Mouse (Mus musculus) CH12.LX (cell line): ENCODE data around the gene Pde5a. TPM values are rescaled to one million over a fixed set of nuclear protein-coding genes. Genes with fewer than 3 reads are reported as not detected.

Source experiments
- DNase-seq: peaks from one replicate; pipeline ENCODE4 v3.0.0-alpha.2; 2013; ENCODE audit errors: extremely low read depth
- H3K27ac ChIP-seq: 2 replicates; pipeline ENCODE4 v1.5.1; 2012; ENCODE audit warnings: low read depth, mild to moderate bottlenecking, control low read depth, moderate library complexity; ENCODE audit not compliant: insufficient read depth
- H3K27me3 ChIP-seq: replicated peaks from 2 replicates; pipeline ENCODE3; 2012; ENCODE audit warnings: inconsistent platforms
- H3K36me3 ChIP-seq, 2 experiments: replicated peaks in 1 of 2; 2 replicates each; pipeline versions ENCODE3 to v1.6.1; 2012; ENCODE audit warnings: inconsistent platforms in 1 of 2, low read length in 1 of 2, mild to moderate bottlenecking in 1 of 2, mixed read lengths in 1 of 2, moderate library complexity in 1 of 2; ENCODE audit not compliant: control insufficient read depth in 1 of 2, insufficient read depth in 1 of 2
- H3K4me1 ChIP-seq, 2 experiments: 2 replicates each; pipeline ENCODE4 v1.6.1; 2012; ENCODE audit warnings: inconsistent platforms in 1 of 2, moderate library complexity in 1 of 2; ENCODE audit not compliant: insufficient read depth in 2 of 2, control insufficient read depth in 1 of 2
- H3K4me2 ChIP-seq: 2 replicates; pipeline ENCODE4 v1.6.1; 2012; ENCODE audit warnings: low read depth, mild to moderate bottlenecking, control low read depth; ENCODE audit not compliant: poor library complexity, insufficient read depth, severe bottlenecking
- H3K4me3 ChIP-seq, 3 experiments: fragments of 150-350 bp in 1 of 3; sonication (generic) in 1 of 3; replicated peaks in 1 of 3; 2 replicates each; pipeline versions ENCODE3 to v1.5.1; 2011 to 2012; ENCODE audit warnings: low read depth in 2 of 3, low read length in 2 of 3, mild to moderate bottlenecking in 2 of 3, moderate library complexity in 2 of 3, control low read depth in 1 of 3, improper control_type of control experiment in 1 of 3, inconsistent platforms in 1 of 3, mixed read lengths in 1 of 3; ENCODE audit not compliant: poor library complexity in 1 of 3
- H3K79me2 ChIP-seq: replicated peaks from 2 replicates; pipeline ENCODE4 v1.6.1; 2012; ENCODE audit warnings: mild to moderate bottlenecking, moderate library complexity; ENCODE audit not compliant: control insufficient read depth, poor library complexity, insufficient read depth, severe bottlenecking; ENCODE audit errors: extremely low read depth
- H3K9ac ChIP-seq: 2 replicates; pipeline ENCODE4 v1.6.1; 2012; ENCODE audit warnings: low read depth, mild to moderate bottlenecking, control low read depth, moderate library complexity; ENCODE audit not compliant: insufficient read depth
- H3K9me3 ChIP-seq: replicated peaks from 2 replicates; pipeline ENCODE3; 2012; ENCODE audit warnings: low read length, inconsistent platforms, mixed read lengths
- E2F4 ChIP-seq: IDR thresholded peaks from 2 replicates; pipeline ENCODE4 v1.6.1; 2011; ENCODE audit warnings: low read depth, low read length, improper control_type of control experiment; ENCODE audit not compliant: insufficient replicate concordance
- EP300 ChIP-seq: IDR thresholded peaks from 2 replicates; pipeline ENCODE4 v1.6.1; 2011; ENCODE audit warnings: low read length, improper control_type of control experiment
- ETS1 ChIP-seq: conservative IDR thresholded peaks from 2 replicates; pipeline ENCODE4 v1.6.1; 2012; ENCODE audit warnings: low read depth, mild to moderate bottlenecking, inconsistent platforms, low read length, improper control_type of control experiment, moderate library complexity
- MAX ChIP-seq: IDR thresholded peaks from 2 replicates; pipeline ENCODE4 v1.6.1; 2011; ENCODE audit warnings: low read length, improper control_type of control experiment
- MEF2A ChIP-seq: IDR thresholded peaks from 2 replicates; pipeline ENCODE4 v1.6.1; 2014; ENCODE audit warnings: low read depth, mild to moderate bottlenecking, inconsistent platforms, low read length, improper control_type of control experiment, borderline replicate concordance
- MXI1 ChIP-seq: IDR thresholded peaks from 2 replicates; pipeline ENCODE4 v1.6.1; 2011; ENCODE audit warnings: mild to moderate bottlenecking, low read depth, low read length, improper control_type of control experiment
- MYC ChIP-seq: IDR thresholded peaks from 2 replicates; pipeline ENCODE4 v1.6.1; 2011; ENCODE audit warnings: low read depth, mild to moderate bottlenecking, improper control_type of control experiment, low read length
- NELFE ChIP-seq: IDR thresholded peaks from 2 replicates; pipeline ENCODE4 v1.6.1; 2011; ENCODE audit warnings: low read depth, low read length, improper control_type of control experiment
- PAX5 ChIP-seq: IDR thresholded peaks from 2 replicates; pipeline ENCODE4 v1.6.1; 2012; ENCODE audit warnings: low read length, inconsistent platforms, mixed read lengths
- POLR2A ChIP-seq: IDR thresholded peaks from 2 replicates; pipeline ENCODE4 v1.6.1; 2011; ENCODE audit warnings: low read depth, mild to moderate bottlenecking, improper control_type of control experiment, low read length
- RAD21 ChIP-seq: IDR thresholded peaks from 2 replicates; pipeline ENCODE4 v1.6.1; 2011; ENCODE audit warnings: low read depth, mild to moderate bottlenecking, low read length, improper control_type of control experiment, moderate library complexity
- RCOR1 ChIP-seq: conservative IDR thresholded peaks from 2 replicates; pipeline ENCODE4 v1.6.1; 2012; ENCODE audit warnings: low read depth, mild to moderate bottlenecking, inconsistent platforms, low read length, improper control_type of control experiment
- SIN3A ChIP-seq: IDR thresholded peaks from 2 replicates; pipeline ENCODE4 v1.6.1; 2012; ENCODE audit warnings: low read length, improper control_type of control experiment, inconsistent platforms
- TCF12 ChIP-seq: IDR thresholded peaks from 2 replicates; pipeline ENCODE4 v1.6.1; 2014; ENCODE audit warnings: low read depth, mild to moderate bottlenecking, inconsistent platforms, low read length, improper control_type of control experiment
- UBTF ChIP-seq: IDR thresholded peaks from 2 replicates; pipeline ENCODE4 v1.6.1; 2012; ENCODE audit warnings: low read depth, mild to moderate bottlenecking, inconsistent platforms, low read length, improper control_type of control experiment, moderate library complexity
- USF1 ChIP-seq: IDR thresholded peaks from 2 replicates; pipeline ENCODE4 v1.6.1; 2014; ENCODE audit warnings: low read depth, mild to moderate bottlenecking, inconsistent platforms, low read length, improper control_type of control experiment
- ZKSCAN1 ChIP-seq: IDR thresholded peaks from 2 replicates; pipeline ENCODE4 v1.6.1; 2012; ENCODE audit warnings: low read depth, inconsistent platforms, low read length, improper control_type of control experiment, borderline replicate concordance
- ZMIZ1 ChIP-seq: IDR thresholded peaks from 2 replicates; pipeline ENCODE4 v1.6.1; 2012; ENCODE audit warnings: low read depth, mild to moderate bottlenecking, inconsistent platforms, low read length, improper control_type of control experiment
- ZNF384 ChIP-seq: IDR thresholded peaks from 2 replicates; pipeline ENCODE4 v1.6.1; 2012; ENCODE audit warnings: low read depth, low read length, improper control_type of control experiment, inconsistent platforms
- dilution Hi-C: fragments of 300-500 bp; cut with MboI; formaldehyde crosslinking; loops from 2 replicates; pipeline ENCODE4 v1.14.3; 2020; ENCODE audit warnings: low sequenced_read_pairs; ENCODE audit not compliant: extremely low pct_unique_long_range_greater_than_20kb, extremely low pct_ligation_motif_present
- in situ Hi-C: fragments of 300-500 bp; cut with MboI; formaldehyde crosslinking; loops from 3 replicates; pipeline ENCODE4 v1.14.3; 2019; ENCODE audit warnings: low sequenced_read_pairs, low pct_ligation_motif_present, low pct_unique_long_range_greater_than_20kb, mixed read lengths
- polyA plus RNA-seq: library from polyadenylated mRNA; unstranded; fragments of >175 nt; gene quantifications from 2 replicates; pipeline ENCODE4 v1.2.1, GENCODE M21; 2012; ENCODE audit warnings: low read depth; ENCODE audit not compliant: insufficient read length
- total RNA-seq, 2 experiments: library from RNA; depleted of rRNA; stranded (reverse); fragments of 300-350 nt in 1 of 2; fragments of >200 nt in 1 of 2; gene quantifications; 2 replicates each; pipeline ENCODE4 v1.2.3; 2012 to 2014

Pde5a gene
- total and polyA plus RNA-seq, 3 experiments: 0.60 to 1.1 (median 1.0) TPM

DNA sequence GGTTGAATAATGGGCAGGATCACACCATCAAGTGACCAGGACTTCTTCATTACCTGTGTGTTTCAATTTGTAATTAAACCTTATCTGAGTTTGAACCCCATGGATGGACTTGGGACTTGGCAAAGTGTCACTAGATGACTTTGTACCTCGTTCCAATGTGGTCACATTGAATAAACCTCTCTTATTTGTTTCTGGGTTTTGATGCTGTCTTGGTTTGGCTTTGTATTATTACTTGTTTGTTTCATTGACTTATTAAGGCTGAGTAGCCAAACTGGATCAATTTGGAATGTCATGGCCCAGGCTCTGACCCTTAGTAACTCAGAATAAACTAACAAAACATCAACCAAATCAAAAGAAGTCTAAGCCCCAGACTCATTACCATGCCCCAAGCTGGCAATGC lies 142.8 kb downstream of the Pde5a start:
- dilution Hi-C loops: no loop called here
- Histone ChIP-seq H3K9me3 (no peaks in the 10 kb centered on the region), H3K27me3 (no peaks in the 10 kb centered on the region), H3K79me2 (no peaks in the 10 kb centered on the region), H3K27ac (no peak overlapping the region)
- no peak for DNase-seq
- TF ChIP-seq MEF2A: no peak
- TF ChIP-seq TCF12: no peak
- TF ChIP-seq RCOR1: no peak
- TF ChIP-seq POLR2A: no peak
- TF ChIP-seq ZKSCAN1: no peak
- no peak for TF ChIP-seq MXI1
- TF ChIP-seq NELFE: no peak
- TF ChIP-seq, all 38 proteins: peak for 0
- Histone ChIP-seq H3K4me3 (no peak overlapping the region), H3K9ac (no peak overlapping the region), H3K4me1 (no peaks in the 10 kb centered on the region), H3K4me2 (no peak overlapping the region), H3K36me3 (no peaks in the 10 kb centered on the region)
- in situ Hi-C loops: no loop called here

DNA sequence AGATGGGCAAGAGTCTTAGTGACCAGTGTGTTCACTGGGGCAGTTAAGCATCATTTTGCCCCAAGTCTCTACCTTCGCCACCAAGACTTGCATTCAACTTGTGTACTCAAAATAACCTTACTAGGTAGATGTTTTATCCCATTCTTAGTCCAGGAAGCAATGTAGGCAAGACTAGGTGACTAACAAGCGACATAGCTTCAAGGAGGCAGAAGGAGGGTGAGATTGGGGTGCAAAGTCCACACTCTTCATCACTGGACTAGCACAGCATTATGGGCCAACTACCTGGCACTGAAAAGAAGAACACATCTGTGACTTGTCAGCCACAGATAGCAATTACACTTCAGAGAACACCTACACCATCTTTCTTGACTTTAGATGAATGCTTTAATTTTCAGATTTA lies 148.1 kb downstream of the Pde5a start:
- in situ Hi-C loops (no loop called here), dilution Hi-C loops (no loop called here)
- H3K4me2 ChIP-seq: no peak overlapping the region
- no peak overlapping the region for H3K9ac ChIP-seq
- H3K9me3 ChIP-seq: no peaks in the 10 kb centered on the region
- H3K4me1 ChIP-seq: no peaks in the 10 kb centered on the region
- no peak overlapping the region for H3K27ac ChIP-seq
- DNase-seq: no peak
- no peak overlapping the region for H3K4me3 ChIP-seq
- H3K36me3 ChIP-seq: no peaks in the 10 kb centered on the region
- no peaks in the 10 kb centered on the region for H3K27me3 ChIP-seq
- no peaks in the 10 kb centered on the region for H3K79me2 ChIP-seq
- TF ChIP-seq PAX5 (no peak), MEF2A (no peak)

DNA sequence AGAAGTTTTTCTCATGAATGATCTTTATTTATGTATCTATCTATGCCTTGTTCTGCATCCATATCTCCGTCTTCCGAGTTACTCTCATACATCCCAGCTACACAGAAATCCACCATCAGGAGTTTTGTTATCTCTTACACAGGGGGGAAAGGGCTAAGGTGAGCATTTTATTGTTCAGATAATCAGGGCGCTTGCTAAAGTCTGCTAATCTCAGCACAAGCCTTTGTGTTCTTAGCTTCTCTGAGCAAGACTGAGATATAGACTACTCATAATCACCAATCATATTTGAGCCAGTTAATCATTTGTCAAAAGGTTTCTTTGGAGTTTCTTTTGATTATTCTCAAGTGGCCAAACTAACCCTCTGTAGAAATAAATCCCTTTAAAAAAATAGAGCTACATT lies 148.8 kb downstream of the Pde5a start:
- H3K36me3 ChIP-seq: no peaks in the 10 kb centered on the region
- TF ChIP-seq ZMIZ1 (no peak), EP300 (no peak), ETS1 (no peak), MAX (no peak), E2F4 (no peak), RAD21 (no peak), ZNF384 (no peak), USF1 (no peak), SIN3A (no peak), UBTF (no peak), MYC (no peak)
- TF ChIP-seq, all 38 proteins: peak for 0
- H3K27ac ChIP-seq: no peak overlapping the region
- dilution Hi-C loops (no loop called here), in situ Hi-C loops (no loop called here)
- no peak for DNase-seq
- H3K4me3 ChIP-seq: no peak overlapping the region
- H3K79me2 ChIP-seq: no peaks in the 10 kb centered on the region
- no peak overlapping the region for H3K9ac ChIP-seq
- H3K27me3 ChIP-seq: no peaks in the 10 kb centered on the region
- no peaks in the 10 kb centered on the region for H3K9me3 ChIP-seq
- no peak overlapping the region for H3K4me2 ChIP-seq
- no peaks in the 10 kb centered on the region for H3K4me1 ChIP-seq
